Mouse (Mus musculus): ENCODE data around the gene Mcm2.

The Mcm2 gene

GRCm38 (mm10) chr6:88898534-88899048 is at the start of gene Mcm2:
Gene Mcm2 (minus strand): TSS chr6:88898780.
- peak; percentile 98 for DNase-seq

- no peak for DNase-seq
These were observed 49.2 kb upstream of the Mcm2 start for GRCm38 (mm10) chr6:88947771-88948170.

- DNase-seq = no peak
These were observed 47.9 kb upstream of the Mcm2 start for GRCm38 (mm10) chr6:88946442-88946841.

GRCm38 (mm10) chr6:88943666-88944065 is 45.1 kb upstream of the Mcm2 start:
- no peak for DNase-seq

- no peak for DNase-seq
These were observed 44.0 kb upstream of the Mcm2 start for GRCm38 (mm10) chr6:88942595-88942994.

- DNase-seq = no peak
These were observed 43.0 kb upstream of the Mcm2 start for GRCm38 (mm10) chr6:88941628-88942027.

- DNase-seq = no peak
These were observed 41.7 kb upstream of the Mcm2 start for GRCm38 (mm10) chr6:88940090-88940916.

GRCm38 (mm10) chr6:88939281-88940089 is 40.9 kb upstream of the Mcm2 start:
- no peak for DNase-seq

- no peak for DNase-seq
These were observed 40.1 kb upstream of the Mcm2 start for GRCm38 (mm10) chr6:88938664-88939055.

GRCm38 (mm10) chr6:88937971-88938663 is 39.5 kb upstream of the Mcm2 start:
- no peak for DNase-seq

GRCm38 (mm10) chr6:88937214-88937549 is 38.6 kb upstream of the Mcm2 start:
- DNase-seq = no peak

- DNase-seq = no peak
These were observed 38.0 kb upstream of the Mcm2 start for GRCm38 (mm10) chr6:88936342-88937213.

- no peak for DNase-seq
These were observed 37.2 kb upstream of the Mcm2 start for GRCm38 (mm10) chr6:88935735-88936276.

- no peak for DNase-seq
These were observed 36.2 kb upstream of the Mcm2 start for GRCm38 (mm10) chr6:88934816-88935215.

- DNase-seq = no peak
These were observed 35.6 kb upstream of the Mcm2 start for GRCm38 (mm10) chr6:88934132-88934531.

GRCm38 (mm10) chr6:88931449-88931848 is 32.9 kb upstream of the Mcm2 start:
- DNase-seq = no peak

GRCm38 (mm10) chr6:88930049-88930448 is 31.5 kb upstream of the Mcm2 start:
- no peak for DNase-seq

GRCm38 (mm10) chr6:88929451-88929850 is 30.9 kb upstream of the Mcm2 start:
- no peak for DNase-seq

- DNase-seq = no peak
These were observed 30.0 kb upstream of the Mcm2 start for GRCm38 (mm10) chr6:88928576-88928975.

- DNase-seq = no peak
These were observed 29.4 kb upstream of the Mcm2 start for GRCm38 (mm10) chr6:88928026-88928425.

- DNase-seq = peak; percentile 76
These were observed 29.0 kb upstream of the Mcm2 start for GRCm38 (mm10) chr6:88927595-88927994.

- DNase-seq = peak; percentile 54
These were observed 28.3 kb upstream of the Mcm2 start for GRCm38 (mm10) chr6:88926870-88927269.

Data from kidney, postnatal 14 days (tissue).